Mouse (Mus musculus) splenic B cell, adult 2 months (primary cell): ENCODE data around the gene Gm49630.
"Not testable (repeated sequence)": the region's sequence is repeated elsewhere in the genome, so short reads cannot be mapped to it uniquely, and the experiment has no call there.

Source experiments
- DNase-seq: peaks from one replicate; pipeline ENCODE4 v3.0.0-alpha.2; 2011; ENCODE audit warnings: low read depth, low spot score
- H3K27me3 ChIP-seq: 2 replicates; pipeline ENCODE4 v1.6.1; 2012; ENCODE audit warnings: mild to moderate bottlenecking, low read length, moderate library complexity, mixed read lengths; ENCODE audit not compliant: control insufficient read depth, poor library complexity, insufficient read depth, severe bottlenecking
- H3K36me3 ChIP-seq: 2 replicates; pipeline ENCODE4 v1.6.1; 2012; ENCODE audit warnings: mild to moderate bottlenecking, low read length, moderate library complexity, mixed read lengths; ENCODE audit not compliant: control insufficient read depth, poor library complexity, insufficient read depth, severe bottlenecking

Gm49630 gene

DNA sequence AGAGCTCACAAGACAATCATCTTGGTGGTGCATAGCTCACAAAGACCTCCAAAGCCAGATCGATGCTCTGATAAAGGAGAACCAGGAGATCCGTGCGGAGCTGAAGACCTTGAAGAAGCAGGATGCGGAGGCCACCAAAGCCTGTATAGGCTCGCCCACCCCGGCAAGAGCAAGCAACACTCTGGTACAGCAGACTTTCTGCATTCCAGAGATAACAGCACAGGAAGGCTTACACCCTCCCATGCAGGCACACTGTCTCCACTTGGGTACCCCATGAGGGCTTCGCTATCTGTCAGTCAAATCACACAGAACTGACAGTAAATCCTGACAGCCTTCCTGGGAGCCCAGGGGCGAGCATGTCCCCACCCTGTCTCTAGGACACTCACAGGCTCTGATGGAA is 45.4 kb downstream of the Gm49630 start:
- not testable (repeated sequence) for DNase-seq, H3K36me3 ChIP-seq

DNA sequence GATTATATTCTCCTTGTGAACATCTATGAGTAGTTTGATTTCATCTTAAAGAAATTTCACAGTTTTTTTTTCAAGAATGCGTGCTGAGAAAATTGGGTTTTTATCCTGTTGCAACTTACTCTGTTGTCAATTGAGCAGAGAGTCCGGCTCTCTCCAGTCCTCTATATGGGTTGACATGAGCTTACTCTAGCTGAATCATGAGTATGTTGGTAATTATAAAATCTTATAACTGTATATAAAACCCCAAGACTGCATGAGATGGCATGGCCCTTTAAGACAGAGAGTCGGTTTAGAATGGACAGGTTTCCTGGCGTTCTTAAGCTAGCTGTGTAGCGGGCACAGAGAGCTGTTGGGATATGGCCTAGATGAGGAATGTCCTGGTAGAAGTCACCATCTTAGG is 47.4 kb downstream of the Gm49630 start, which contains the start of gene Tcp10a:
Gene Tcp10a, plus strand, starts transcription at position 301 of the 400 bp plus-strand sequence.
- DNase-seq, H3K27me3 ChIP-seq: not testable (repeated sequence)

More for the DNA sequence above, 45.4 kb downstream of the Gm49630 start:
- H3K27me3 ChIP-seq, result not testable (repeated sequence)

DNA sequence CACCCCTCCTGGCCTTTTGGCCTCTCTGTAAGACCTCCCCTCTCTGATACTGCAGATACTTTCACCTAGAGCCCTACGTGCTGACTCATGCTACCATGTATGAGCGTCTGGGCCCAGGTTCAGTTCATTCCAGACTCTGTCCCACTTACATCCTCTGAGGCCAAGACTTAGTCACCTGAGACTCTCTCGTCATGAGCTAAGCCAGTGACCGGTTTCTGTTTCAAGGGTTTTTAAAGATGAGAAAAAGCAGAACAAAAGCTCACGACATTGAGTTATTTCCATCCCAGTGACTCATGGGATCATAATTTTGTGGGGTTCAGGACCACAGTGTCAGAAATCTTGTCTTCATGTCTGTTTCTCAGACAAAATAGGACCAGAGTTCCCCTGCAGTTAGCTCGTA is 52.0 kb downstream of the Gm49630 start:
- not testable (repeated sequence) for DNase-seq, H3K36me3 ChIP-seq, H3K27me3 ChIP-seq

More for the DNA sequence above, 47.4 kb downstream of the Gm49630 start, which contains the start of gene Tcp10a:
- H3K36me3 ChIP-seq, result not testable (repeated sequence)

DNA sequence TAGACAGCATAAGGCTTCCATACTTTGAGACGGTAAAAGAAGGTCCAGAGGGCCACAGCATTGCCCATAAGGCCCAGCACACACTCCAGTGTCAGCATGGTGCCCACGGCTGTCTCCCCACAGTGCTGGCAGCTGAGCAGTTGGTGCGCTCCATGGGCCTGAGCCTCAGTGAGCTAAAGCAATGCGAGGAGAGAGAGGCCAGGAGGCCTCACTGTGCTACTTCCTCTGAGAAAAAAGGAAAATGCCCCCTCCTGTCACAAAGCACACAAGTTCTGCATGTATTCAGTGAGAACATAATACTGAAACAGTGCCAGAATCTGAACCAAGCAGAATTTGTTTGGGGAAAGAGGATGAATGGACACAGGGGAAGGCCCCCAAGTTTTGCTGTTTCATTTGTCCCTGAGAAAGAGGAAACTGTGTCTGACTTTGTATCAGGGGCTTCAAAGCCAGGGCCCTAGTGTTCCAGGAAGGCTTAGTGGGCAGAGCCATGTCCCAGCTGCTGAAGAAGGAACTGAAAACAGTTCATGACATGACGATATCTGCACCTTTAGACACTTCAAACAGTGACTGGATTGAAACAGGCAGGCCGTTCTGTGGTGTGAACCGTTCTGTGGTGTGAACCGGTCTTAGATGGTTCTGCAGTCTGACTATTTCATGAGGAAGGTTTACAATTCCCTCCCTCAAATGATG is 55.9 kb downstream of the Gm49630 start:
- not testable (repeated sequence) for DNase-seq, H3K36me3 ChIP-seq

DNA sequence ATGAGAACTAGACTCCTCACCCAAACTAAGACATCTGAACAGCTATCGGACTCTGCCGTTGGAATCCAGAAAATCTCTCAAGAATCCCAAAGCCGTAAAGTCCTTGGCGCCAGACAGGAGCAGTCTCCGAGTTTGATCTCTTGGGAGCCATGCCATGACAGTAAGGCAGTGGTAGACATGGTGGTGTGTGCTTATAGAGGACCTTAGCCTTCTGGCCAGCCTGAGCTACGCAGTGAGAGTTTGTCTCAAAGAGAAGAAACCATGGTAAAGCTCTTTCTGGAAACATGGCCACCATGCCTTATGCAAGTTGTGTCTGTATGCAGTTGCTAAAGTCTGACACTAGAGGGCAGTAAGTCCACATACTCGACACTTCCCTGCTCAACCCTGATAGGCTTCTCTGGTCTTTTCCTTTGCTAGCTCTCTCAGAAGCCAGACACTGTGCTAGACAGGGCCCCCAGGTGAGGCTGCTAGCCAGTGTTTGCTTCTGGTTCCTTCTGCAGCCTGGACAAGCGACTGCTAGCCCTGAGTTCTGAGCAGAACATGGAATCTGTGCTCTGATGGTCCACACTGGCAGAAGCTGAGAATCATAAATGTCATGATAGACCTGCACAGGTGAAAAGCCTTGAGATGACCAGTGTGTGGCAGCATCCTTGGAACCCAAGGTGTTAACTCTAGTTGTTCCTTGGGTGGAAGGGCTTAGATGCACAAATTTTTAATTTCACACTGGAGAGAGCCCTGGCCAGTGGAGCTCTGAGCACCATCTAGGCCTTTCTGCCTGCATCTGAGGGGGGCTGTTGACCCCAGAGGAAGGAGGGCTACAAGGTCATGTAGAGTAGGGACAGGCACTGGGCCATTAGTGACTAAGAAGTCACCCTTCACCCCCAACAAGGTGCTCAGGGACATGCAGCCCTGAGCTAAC is 65.2 kb downstream of the Gm49630 start:
- DNase-seq, H3K36me3 ChIP-seq, H3K27me3 ChIP-seq: not testable (repeated sequence)

More for the DNA sequence above, 55.9 kb downstream of the Gm49630 start:
- H3K27me3 ChIP-seq, result not testable (repeated sequence)
